Mouse (Mus musculus): ENCODE results near the gene Nudt15.

Nudt15 gene

GRCm38 (mm10) chr14:73548051-73548450, at the start of gene Nudt15:
Gene Nudt15, minus strand, starts transcription at chr14:73548242.
- WGBS, result 86% methylated on average over 3 of the region's 3 CpGs

DNA sequence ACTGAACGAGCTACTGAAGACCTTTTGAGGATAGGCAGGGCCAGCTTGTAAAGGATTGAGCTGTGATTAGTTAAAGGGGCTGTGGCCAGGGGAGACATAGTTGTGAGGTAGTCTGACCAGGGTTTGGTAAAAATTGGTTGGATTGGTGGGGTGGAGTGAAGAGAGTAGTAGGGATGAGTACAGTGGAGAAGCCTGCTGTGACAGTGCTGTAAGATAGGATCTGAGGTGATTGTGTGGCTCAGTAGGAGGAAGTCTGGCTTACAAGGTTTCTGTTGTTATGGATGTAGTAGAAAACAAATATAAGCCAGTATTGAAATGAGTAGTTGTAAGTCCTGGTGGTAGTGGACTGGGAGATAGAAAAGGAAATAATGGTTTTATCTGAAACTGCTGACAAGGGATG, 44.1 kb upstream of the Nudt15 start:
- WGBS, result 89% methylated on average over 1 of the region's 1 CpGs

DNA sequence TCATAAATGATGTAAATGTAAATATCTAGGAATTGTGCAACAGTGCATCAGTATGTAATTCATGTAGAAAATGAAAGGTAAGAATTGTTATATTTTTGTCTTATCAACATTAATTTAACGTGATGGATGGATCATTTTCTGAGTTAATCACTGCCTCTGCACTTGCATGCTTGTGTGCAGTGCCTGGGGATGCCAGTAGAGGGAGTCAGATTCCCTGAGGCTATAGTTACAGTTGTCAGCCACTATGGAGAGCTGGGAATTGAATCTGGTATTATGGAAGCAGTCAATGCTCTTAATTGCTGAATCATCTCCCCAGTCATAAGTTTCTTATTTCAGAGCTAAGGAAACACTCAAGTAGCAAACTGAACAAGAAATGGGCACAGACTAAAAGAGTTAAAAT, 40.0 kb upstream of the Nudt15 start:
- WGBS, result 77% methylated on average over 1 of the region's 1 CpGs

DNA sequence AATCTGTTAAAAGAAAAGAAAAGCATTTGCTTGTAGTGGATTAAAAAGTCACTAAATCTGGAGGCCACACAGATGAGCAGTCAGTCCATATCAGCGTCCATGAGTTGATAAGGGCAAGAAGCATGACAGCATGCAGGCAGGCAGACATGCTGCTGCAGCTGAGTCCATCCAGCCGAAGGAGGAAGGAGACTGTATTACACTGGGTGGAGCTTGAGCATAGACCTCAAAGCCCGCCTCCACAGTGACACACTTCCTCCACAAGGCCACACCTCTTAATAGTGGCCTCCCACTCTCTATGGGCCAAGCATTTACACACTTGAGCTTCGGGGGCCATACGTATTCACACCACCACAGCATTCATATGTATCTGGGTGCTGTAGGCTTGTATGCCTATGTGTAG, 26.0 kb upstream of the Nudt15 start:
- WGBS, result 87% methylated on average over 5 of the region's 5 CpGs

- WGBS, result 97% methylated on average over 4 of the region's 4 CpGs
These were observed 23.1 kb upstream of the Nudt15 start for GRCm38 (mm10) chr14:73571143-73571542.

DNA sequence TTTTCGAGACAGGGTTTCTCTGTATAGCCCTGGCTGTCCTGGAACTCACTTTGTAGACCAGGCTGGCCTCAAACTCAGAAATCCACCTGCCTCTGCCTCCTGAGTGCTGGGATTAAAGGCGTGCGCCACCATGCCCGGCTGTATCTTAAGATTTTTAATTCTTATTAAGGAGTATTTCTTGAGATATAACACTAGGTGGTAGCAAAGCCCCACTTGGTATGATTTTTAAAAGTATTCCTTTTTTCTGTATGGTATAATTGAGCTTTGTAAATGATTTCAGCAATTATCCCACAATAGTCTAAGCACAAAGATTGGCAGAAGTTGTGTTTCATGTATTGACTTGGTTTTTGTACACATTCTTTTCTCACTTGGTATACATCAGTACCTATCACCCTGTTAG, 21.8 kb upstream of the Nudt15 start:
- WGBS, result 71% methylated on average over 4 of the region's 4 CpGs

DNA sequence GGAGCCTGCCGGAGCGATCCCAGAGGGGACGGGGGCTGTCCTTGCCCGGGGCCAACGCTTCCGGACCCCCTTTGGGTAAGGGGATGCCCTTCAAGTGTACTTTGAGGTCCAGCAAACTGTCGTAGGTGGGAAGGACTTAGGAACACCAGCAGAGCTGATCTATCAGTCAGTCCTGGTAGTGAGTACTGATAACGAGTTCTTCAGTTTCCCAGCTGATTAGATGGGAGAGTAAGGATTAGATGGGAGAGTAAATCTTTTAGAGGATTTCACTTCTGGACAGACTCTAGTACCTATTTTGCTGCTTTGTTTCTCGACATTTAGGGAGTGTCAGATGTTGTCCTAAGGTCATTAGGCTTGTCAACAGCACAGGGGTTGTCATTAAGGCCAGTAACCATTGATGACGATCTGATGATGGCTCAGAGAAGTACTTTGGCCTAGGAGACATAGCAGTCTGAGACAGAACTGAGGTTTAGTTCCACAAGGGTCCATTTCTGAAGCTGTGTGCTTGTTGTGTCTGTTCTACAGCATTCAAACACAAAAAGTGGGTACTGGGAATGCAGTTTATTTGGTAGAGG, 5.2 kb upstream of the Nudt15 start:
- WGBS, result 1% methylated on average over 10 of the region's 10 CpGs

GRCm38 (mm10) chr14:73552341-73553121, 4.5 kb upstream of the Nudt15 start:
- 2% methylated on average over 61 of the region's 61 CpGs for WGBS

GRCm38 (mm10) chr14:73551164-73551563, 3.1 kb upstream of the Nudt15 start:
- WGBS, result 79% methylated on average over 6 of the region's 6 CpGs

GRCm38 (mm10) chr14:73550732-73551131, 2.7 kb upstream of the Nudt15 start:
- 32% methylated on average over 8 of the region's 8 CpGs for WGBS

DNA sequence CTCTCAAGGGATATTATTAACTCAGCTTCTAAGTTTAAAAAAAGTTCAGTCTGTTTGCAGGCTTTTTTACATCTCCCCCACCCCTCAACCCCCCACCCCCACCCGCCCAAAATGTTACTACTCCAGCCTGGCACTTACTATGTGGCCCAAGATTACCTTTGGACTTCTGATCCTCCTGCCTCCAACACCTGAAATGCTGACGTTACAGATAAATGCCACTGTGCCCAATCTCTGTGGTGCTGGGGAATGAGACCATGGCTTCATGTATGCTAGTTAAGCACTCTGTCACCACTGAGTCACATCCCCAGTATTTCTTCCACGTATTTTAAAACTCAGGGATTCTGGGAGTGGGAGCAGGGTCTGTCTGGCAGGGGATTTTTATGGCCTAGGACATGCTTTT, 2.2 kb upstream of the Nudt15 start:
- WGBS, result 64% methylated on average over 3 of the region's 3 CpGs

GRCm38 (mm10) chr14:73547034-73547433, 1.0 kb downstream of the Nudt15 start:
- WGBS, result 62% methylated on average over 4 of the region's 4 CpGs

- 66% methylated on average over 6 of the region's 6 CpGs for WGBS
These were observed 4.3 kb downstream of the Nudt15 start for GRCm38 (mm10) chr14:73543781-73544180.

- 84% methylated on average over 2 of the region's 2 CpGs for WGBS
These were observed 12.4 kb downstream of the Nudt15 start for GRCm38 (mm10) chr14:73535641-73536040.

DNA sequence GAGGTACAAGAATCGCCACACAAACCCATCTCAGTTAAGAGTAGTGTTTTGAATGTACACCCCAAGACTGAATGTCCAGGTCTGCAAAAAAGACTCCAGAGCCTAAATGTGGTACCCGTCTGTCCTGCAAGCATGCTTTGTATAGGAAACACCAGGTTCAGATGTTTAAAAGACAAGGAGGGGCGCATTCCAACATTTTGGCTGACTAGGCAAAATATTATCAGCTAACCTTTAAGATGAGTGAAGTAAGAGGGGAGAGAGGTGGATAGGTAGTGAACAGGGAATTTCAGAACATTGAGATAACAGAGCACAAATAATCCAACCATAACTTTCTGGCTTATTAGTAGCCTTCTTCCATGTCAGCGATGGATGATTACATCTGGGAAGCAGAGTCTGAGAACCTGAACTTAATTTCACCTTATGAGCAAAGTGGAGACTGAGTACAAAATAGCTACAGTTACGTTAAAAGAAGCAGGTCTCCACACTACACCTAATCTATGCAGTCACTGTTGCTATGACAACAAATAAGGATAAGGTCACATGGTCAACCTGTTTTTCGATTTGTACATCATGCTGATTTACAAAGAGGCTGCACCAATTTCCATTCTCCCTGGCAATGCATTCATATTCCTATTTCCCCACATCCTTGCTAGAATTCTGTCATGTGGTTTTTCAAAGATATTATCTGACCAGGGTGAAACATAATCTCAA, 14.1 kb downstream of the Nudt15 start:
- 70% methylated on average over 6 of the region's 6 CpGs for WGBS

- 88% methylated on average over 3 of the region's 3 CpGs for WGBS
These were observed 19.4 kb downstream of the Nudt15 start for GRCm38 (mm10) chr14:73528661-73529060.

DNA sequence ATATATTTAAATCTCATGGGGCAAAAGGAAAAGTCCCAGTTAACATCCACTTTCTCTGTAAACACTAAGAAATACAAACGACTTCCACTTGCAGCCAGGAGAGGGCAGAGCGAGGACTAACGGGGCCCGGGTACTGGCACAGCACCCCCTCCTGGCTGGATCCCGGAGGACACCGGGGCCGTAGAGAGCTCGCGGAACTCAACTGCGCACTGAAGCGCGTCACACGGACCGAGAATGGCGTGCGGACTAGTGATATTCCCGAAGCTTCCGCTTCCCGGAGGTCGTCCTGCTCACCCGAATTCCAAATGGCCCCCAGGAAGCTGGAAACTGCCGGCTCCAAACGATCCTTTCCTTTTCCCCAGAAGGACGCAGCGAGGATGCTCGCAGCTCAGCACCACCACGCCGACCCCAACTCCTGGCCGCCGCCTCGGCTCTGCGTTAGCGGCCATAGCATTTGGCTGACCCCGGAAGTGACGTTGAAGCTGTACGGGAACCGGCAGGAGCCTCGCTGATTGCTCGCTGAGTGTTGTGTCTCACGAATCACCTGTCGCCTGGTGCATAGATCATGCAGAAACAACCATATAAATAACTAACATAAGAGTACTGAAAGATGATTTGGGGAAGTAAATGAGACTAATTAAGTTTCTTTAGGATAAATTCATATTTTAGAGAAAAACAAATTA, 23.1 kb downstream of the Nudt15 start, which contains the start of gene Sucla2:
Sucla2 (plus strand) TSS at position 554 of the 683 bp plus-strand sequence.
- under 1% methylated on average over 41 of the region's 41 CpGs for WGBS

DNA sequence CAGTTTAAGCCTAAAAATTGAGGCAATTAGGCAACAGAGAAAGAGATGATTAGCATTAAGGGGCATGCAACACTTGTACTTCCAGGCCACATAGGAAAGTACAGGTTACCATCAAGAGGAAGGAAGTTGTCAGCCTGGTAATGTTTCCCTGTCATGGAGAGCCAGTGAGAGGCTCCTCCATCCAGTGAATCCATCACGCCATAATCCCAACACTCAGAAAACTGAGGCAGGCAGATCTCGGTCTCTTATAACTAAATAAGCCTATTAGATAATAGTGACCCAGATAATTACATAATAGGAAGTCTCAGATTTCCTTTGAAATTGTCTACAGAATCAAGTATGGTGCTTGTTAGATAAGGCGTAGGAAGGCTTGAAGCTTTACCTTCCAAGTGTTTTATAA, 23.9 kb downstream of the Nudt15 start:
- WGBS, result 65% methylated on average over 3 of the region's 3 CpGs

DNA sequence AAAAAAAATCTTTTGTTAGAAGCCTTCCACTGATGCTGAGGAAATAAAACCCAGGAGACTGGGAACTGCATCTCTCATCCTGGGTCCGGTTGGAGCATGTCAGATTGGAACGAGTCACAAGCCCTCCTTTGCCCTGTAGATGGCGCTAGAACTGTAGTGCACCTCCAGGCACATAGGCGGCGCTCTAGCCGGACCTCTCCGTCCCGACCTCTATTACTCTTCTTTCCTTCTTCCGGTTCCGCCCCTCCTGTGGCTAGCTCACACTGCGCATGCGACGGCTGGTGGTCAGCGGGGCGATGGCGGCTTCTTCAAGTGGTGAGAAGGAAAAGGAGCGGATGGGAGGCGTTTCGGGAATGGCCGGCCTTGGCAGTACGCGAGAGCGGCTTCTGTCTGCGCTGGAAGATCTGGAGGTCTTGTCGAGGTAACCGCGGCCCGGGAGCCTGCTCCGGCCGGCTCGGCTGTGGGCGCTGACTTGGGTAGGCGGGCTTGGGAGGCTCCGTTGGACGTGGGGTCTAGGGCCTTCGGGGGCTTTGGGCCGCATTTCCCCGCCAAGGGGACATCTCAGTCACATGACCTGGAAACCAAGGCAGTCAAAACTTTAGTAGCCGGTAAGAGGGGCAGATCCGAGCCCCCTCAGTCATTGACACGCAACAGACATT, 38.1 kb downstream of the Nudt15 start, which contains the start of gene Med4:
Med4 (plus strand) TSS at position 261 of the 659 bp plus-strand sequence.
- under 1% methylated on average over 41 of the region's 41 CpGs for WGBS

GRCm38 (mm10) chr14:73508630-73509395, 39.2 kb downstream of the Nudt15 start:
- 91% methylated on average over 6 of the region's 6 CpGs for WGBS

All from cerebral cortex, adult 2 months (tissue).